Mouse (Mus musculus): ENCODE data around the gene Cenpb.

- TF ChIP-seq CTCF (IDR thresholded peaks at IDR 0.05) (no peak), EP300 (IDR thresholded peaks at IDR 0.05) (no peak)
Observed at GRCm38 (mm10) chr2:131175945-131176309, 3.9 kb downstream of the Cenpb start.

All from lung, postnatal 0 days (tissue).